Mouse (Mus musculus) retina, postnatal 1 day (tissue): ENCODE data around the gene Cul3.
A peak's percentile ranks its signal among the peaks of the same experiment; 100 is the strongest.
"Not testable (repeated sequence)": the region's sequence is repeated elsewhere in the genome, so short reads cannot be mapped to it uniquely, and the experiment has no call there.

Experiments
- DNase-seq: peaks from one replicate; pipeline ENCODE4 v3.0.0-alpha.2; 2012

Gene Cul3

DNA sequence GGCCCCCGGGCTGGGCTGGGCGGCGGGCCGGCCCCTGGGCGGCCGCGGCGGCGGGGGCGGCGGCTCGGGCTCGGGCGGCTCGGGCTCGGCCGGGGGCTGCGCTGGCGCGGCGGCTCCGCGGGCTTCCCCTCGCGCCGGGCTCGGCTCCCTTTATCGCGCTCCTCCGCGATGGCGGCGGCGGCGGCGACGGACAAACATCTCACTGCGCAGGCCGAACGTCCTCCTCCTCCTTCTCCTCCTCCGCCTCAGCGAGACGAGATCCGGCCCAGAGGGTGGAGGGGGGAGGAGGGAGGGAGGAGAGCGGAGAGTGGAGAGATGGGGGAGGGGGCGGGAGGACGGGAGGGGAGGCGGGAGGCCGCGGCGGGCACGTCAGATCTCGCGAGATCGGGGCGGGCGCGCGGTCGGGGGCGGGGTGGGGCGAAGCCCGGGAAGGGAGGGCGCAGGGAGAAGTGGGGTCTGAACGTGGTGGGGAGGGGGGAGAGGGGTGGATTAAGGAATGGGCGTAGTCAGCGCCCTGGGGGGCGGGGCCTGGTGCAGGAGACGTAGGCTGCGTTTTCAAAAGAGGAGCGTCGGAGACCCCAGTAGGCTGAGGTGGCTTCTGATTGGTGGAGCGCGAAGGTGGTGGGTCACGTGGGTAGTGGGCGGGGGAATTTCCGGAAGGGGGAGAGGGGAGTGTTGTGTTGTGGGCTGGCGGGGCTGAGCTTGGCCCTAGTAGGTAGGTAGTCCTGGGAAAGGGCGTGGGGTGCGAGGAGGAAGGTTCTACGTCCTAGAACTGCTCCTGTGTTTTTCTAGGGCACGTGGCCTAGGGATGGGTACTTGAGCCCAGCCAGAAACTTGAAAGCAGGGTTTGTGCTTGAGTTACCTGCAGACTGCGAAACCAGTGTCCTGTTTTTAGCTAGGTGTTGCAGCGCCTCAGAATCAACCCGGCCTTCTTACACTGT lies at the start of gene Cul3:
Gene Cul3, minus strand, starts transcription at position 45 of the 941 bp plus-strand sequence.
- peak; percentile 99 for DNase-seq

DNA sequence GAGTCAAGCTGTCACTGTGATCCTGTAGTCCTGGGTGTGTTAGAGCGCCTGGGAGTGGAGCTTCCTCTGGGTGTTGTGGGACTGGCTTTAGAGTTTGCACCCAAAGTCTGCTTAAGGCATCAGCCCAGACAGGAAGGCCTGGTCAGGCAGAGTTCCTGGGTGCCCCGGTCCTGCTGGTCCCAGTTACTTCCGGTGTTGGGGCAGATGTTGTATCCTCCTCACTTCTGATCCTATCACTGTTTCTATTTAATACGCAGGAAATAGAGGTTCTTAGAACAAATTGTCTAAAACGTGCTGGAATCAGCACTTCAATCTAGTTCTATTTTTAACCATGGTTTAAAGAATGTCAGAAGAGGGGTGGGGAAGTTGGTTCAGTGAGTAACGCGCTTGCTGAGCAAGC lies 49.2 kb upstream of the Cul3 start:
- no peak for DNase-seq

DNA sequence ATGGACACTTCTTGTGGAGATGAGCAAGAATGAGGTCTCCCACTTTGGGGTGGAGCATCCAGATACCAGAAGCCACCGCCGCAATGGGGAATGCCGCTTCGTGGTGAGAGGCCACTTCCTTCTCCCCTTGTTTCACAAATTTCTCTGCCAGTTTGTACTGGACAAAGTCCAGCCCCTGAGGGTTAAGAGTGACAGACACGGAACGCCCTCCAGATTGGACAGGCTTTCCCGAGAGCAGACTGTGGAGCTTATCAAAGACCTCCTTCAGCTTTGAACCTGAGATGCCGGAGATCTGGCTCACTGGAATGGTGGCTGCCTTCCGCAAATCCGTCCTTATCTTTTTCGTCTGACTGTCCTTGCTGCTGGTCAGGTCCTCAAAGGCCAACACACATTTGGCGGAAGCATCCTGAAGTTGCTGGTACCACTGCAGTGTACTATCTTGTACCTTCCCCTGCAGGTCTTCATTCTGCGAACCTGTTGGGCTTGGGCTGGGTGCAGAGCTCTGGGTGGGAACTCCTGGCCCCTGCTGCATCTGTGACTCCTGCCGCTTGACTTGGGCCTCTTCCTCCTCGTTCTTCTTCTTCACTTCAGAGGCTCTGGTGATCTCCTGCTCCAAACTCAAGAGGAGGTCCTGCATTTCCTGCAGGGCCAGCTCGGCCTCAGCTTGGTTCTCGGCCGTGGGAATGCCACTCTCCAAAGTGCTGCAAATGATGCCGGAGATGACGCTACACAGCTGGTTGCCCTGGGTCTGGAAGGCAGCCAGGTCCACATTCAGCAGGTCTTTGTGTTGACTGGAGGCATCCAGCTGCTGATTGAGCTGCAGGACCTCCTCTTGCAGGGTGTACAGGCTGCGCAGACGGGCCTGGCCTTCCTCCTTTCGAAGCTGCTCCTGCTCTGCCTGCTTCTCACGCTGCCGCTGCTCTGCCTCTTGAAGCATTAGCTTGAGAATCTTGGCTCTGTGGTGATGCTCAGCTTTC lies 43.6 kb upstream of the Cul3 start:
- no peak for DNase-seq

DNA sequence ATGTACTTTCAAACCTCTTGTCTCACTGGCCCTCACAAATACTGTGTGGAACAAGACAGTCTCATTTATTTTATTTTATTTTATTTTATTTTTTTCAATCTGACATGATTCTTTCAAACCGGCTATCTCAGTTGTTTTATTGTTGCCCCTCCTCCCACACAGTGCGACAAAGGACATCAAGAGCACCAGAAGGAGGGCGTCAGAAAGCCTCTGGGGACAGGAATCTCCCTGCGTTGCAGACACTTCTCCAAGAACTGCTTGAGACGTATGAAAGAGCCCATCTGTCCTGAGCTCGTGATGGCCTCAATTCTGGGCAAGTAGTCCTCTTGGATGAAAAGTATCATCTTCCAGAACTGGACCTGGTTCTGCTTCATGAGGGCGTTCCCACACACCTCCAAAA lies 42.6 kb upstream of the Cul3 start:
- DNase-seq: no peak

DNA sequence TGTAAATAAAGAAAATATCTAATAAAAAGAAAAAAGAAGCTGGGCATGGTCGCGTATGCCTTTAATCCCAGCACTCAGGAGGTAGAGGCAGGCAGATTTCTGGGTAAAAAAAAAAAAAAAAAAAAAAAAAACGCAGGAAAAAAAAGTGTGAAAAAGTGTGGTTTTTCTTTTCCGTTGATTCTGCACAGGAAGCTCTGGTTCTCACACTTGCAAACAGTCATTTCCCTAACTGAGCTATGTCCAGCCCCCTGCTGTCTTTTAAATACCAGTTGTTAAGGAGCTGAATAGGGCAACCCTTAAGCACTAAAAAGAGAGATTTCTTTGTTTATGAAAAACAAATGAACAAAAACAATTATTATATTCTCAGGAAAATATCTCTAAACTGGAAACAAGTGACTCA lies 41.0 kb upstream of the Cul3 start:
- no peak for DNase-seq

DNA sequence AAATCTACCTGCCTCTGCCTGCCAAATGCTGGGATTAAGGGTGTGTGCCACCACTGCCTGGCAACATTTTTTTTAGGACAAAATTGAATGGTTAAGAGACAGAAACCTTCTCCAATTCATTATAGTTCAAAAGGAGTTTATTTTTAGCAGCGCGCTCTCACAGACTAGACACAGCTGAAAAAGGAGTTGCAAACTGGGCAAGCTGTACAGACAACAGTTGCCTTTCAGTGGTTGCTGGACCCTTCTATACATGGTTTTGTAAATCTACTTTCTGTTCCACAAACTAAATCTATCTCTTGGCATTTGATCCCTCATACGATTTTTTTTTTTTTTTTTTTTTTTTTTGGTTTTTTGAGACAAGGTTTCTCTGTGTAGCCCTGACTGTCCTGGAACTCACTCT lies 31.7 kb upstream of the Cul3 start:
- DNase-seq: no peak

DNA sequence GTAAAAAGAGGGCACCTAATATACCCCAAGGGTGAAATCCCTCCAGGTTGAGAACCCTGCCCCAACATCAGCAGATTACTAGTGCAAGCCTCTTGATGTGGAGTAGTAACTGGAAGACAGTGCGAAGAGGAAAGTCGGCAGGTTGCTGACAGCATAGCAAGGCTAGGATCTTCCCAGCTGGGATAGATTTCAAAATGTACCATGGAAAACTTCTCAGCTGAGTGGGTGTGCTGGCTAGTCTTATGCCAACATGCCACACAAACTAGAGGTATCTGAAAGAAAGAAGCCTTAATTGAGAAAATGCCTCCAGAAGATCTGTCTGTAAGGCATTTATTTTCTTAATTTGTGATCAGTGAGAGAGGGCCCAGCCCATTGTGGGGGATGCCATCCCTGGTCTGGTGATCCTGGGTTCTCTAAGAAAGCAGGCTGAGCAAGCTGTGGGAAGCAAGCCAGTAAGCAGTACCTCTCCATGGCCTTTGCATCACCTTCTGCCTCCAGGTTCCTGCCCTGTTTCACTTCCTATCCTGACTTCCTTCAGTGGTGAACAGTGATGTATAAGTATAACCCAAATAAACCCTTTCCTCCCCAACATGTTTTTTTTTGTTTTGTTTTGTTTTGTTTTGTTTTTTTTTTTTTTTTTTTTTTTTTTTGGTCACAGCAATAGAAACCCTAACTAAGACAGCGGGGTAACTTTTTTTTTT lies 31.1 kb upstream of the Cul3 start:
- DNase-seq: no peak

DNA sequence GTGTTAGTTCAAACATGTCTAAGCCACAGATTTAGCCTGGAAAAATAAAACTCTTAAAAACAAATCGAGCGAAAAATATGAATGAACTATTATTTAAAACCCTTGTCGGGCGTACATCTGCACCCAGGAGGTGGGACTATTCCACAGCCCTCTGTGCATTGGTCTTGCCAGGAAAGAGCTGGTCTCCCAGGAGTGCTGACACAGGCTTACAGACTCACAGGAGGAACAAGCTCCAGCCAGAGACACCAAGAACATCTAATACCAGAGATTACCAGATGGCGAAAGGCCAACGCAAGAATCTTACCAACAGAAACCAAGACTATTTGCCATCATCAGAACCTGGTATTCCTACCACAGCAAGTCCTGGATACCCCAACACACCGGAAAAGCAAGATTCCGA lies 23.2 kb upstream of the Cul3 start:
- DNase-seq: no peak

DNA sequence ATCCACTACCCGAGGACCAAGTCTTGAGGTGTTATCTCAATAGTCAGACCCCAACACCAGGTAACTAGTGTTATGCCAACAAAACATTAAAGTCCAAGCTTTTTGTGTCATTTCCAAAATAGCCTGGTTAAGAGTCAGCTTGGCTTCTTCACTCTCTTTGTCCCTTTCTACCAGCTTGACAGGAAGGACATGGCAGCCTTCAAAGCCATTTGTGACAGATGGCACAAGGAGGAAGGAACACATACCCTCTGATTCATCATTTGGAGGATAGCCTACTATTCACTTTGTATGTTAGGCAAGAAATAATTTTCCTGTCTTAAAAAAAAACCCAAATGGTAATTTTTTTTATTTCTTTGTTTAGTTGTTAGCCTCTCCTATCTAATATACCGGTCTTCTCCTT lies 22.7 kb upstream of the Cul3 start:
- DNase-seq: no peak

DNA sequence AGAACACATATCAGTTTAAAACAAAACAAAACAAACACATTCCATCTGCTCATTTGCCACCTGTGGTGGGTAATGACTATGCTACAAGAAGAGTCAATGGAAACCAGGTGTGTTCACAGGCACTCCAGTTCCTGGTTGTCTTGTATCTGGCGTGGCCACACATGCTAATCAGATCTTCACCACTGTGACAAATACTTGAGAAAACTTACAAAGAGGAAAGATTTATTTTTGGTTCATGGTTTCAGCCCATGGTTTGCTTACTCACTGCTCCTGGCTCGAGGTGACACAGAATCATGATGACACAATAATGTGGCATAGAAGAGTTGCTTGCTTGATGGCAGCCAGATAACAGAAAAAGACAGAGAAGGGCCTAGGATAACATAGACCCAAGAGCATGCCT lies 22.1 kb upstream of the Cul3 start:
- no peak for DNase-seq

DNA sequence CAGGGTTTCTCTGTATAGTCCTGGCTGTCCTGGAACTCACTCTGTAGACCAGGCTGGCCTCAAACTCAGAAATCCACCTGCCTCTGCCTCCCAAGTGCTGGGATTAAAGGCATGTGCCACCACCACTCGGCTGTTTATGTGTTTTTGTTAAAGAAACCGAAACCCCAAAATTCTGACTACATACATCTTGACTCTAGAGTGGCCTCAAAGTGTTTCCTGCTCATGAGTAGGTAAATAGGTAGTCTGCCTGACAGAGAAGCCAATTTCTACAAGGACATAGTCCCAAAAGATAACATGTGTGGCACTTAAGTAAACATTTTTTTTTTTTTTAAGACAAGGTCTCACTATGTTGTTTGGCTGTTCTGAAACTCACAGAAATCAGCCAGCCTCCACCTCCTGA lies 21.5 kb upstream of the Cul3 start:
- not testable (repeated sequence) for DNase-seq

DNA sequence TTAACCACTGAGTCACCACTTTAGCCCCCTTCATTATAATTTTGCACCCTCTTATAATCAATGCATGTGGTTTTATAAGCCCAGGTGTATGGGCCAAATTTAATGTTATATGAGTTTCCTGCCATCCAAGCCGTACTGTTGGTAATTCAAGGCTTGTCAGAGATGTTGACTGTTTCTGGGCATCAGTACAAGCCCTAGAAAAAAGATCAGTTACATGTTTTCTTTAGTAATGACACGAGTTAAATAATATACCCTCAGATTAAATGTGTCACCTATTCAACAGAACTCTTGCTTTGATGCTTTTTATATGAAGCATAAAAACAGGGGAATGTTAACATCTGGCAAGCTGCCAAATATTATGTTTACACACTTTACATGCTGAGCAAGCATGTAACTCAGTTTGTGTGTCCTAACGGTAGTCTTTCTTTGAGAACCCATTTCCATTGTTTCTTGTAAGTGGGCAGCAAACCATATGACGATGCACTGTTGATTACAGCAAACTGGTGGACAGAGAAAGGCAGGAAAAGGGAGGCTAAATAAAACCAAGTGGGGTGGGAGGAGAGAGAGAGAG lies 19.8 kb upstream of the Cul3 start:
- DNase-seq: no peak

DNA sequence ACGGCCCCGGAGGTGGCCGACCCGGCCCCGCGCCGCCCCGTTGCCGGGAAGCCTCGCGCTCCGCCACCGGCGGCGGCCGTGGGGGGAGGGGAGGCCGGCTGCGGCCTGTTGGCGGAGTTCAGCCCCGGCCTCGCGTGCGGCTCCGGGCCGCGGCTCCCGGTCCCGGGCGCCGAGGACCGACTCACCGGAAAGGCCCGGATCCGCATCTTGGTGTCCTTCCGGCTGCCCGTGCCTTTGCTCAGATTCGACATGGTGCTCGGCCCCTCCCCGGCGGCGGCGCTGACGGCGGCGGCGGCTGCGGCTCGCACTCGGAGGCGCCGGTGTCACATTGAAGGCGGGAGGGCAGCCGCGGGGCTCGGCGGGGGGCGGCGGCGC lies 232 bp downstream of the Cul3 start:
- DNase-seq: peak; percentile 75

DNA sequence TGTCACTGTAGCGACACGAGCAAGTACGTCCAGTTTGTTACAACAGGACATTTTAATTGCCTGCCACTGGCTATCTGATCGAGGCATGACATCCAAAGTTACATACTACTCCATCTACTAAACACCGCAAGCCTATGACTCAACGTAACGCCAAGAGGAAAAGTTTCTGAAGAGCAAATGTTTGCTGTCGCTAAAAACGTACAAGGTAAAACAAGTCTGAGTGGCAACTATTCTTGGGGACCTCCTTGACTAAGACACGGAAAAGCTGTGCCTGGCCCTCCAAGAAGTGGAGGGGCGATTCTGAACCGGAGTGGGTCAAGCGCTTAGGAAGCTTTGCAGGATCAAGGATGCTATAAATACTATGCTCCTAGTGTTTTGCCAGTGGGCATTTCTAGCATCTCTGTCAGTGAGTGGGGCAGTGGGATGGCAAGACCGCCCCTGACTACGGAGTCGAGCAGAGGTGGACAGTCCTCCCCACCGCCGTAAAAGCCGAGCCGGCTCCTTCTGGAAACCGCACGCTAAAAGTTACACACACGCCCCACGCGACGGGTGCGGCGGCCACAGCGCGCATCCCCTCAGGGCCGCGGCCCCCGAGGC lies 757 bp downstream of the Cul3 start:
- peak; percentile 55 for DNase-seq

DNA sequence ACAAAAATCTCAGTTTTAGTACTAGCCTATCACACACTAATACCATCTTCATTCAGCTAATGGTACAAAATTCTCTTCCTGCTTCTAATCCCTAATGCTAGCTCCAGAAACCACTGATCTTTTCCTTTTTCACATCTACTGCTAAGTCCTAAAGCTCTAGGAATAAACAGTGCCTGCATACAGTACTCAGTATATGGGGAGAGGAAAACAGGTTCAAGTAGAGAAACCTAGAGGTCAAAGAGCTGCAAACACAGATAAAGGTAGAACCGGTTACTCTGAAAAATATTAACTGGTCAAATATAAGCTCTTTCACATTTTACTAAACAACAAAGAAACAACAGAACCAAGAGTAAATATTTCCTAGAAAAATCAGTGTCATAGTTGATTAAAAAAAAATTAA lies 1.9 kb downstream of the Cul3 start:
- DNase-seq: no peak

DNA sequence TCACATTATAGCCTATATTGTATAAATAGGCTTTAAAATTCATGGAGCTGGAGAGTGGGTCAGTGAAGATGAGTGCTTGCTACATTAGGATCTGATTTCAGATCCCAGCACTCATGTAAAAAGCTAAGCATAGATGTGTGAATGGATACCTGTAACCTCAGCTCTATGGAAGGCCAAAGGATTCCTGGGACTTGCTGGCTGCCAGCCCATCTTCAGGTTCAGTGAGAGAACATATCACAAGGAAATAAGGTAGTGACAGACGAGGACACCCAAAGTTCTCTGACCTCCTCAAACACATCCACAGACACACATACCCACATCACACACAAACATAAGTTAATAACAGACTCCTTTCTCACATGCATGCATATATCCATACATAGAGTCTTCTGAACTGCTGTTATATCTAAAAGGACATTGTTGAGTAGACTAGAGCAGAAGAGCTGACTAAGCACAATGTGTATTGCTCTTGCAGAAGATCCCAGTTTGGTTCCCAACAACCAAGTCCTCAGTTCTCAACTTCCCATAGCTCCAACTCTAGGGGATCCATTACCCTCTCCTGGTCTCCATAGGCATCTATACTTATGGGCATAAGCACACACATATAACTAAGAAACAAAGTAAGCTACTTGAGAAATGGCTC lies 4.4 kb downstream of the Cul3 start:
- no peak for DNase-seq

DNA sequence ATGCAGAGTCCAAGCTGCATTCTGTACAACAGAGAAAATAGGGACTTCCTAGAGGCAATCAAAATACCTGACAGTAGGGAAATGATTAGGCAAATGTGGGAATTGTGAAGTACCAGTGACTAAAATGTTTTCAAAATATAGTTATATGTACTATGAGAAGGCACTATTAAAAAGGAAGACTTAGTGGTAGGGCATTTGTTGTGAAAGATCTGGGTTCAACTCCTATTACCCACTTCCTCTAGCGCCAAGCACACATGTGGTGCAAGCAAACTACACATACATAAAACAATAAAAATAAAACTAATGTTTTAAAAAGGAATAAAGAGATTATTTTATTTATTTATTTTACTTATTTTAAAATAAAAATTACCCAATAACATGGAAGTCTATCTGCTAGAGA lies 5.2 kb downstream of the Cul3 start:
- DNase-seq: no peak

DNA sequence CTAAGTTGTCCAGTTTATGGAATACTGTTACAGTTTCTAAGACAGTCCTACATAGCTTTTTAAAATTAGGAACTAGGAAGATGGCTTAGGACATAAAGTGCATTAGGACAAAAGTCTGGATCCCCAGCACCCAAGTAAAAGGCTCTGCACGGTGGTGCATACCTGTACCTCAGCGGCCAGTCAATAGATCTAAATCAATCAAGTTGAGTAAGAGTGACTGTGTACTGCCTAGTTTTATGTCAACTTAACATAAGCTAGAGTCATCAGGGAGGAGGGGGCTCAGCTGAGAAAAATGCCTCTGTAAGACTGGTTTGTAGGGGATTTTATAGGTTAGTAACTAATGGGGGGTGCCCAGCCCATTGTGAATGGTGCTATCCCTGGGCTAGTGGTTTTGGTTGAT lies 9.3 kb downstream of the Cul3 start:
- no peak for DNase-seq

DNA sequence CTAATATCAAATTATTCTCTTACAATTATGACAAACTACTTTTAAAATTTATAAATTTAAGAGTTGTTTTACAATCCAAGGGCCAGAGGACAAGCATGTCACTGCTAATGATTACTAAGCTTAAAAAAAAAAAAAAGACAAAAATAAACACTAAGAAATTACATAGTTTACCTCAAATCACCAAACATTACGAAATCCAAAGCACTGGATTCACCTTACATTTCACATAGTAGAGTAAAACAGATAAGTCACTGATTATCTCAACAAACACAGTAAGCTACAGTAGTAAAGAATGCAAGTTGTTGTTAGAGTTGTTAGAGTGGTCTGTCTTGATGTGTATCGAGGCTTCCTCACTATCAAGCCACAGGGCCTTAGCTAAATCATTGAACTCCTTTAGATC lies 14.5 kb downstream of the Cul3 start:
- DNase-seq: no peak

DNA sequence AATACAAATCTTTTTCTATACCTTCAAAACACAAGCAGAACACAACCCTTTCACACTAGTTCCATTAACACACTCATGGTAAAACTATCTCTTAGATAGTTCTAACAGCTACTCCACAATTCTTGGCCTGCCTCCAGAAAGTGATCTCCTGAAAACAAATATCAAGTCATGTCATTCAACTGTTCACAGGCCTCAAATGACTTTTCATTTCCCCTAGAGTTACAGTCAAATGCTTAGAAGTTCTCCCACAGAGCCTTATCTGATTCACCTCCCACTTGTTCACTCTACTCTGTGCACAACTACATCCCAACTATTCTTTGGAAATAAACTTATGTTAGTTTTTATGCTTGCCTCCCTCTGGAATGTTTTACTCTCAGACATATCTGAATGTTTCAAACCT lies 15.9 kb downstream of the Cul3 start:
- DNase-seq: no peak

DNA sequence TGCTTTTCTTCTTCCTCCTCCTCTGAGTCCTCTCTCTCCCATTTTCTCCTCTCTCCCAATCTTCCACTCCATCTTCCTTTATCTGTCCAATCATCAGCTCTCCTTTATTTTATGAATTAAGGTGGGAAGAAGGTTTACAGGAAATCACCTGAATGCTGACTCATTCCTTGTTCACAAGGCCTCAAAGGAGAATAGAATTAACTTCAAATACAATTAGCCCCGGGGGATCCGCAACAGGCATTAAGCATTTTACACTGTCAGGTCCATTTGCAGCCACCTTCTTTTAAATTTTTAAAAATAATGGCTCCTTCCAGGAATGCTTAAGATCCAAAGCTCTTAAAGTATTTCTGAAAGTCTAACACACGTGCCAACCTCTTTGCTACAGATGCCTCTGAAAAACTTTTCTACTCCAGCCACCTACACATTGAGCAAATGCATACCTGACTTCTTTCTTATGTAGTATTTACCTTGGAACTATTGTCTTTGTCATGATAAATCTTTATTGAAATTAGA lies 24.7 kb downstream of the Cul3 start:
- DNase-seq: no peak

DNA sequence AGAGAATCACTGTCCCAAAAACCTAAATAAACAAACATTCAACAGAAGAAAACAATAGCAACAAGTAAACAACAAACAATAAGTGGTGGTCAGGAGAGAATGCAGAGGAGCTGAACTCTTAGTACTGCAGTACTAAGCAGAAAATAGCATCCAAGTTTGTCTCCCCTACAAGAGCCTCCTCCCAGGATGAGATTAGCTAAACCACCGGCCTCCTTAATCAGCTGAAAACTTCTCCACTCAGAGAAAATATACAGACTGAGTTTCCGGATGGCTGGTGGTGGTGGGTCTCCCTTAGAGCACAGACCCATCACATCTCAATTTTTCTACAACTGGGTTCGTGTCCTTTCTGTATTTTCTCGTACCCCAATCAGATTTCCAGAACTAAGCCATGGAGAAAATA lies 47.0 kb downstream of the Cul3 start:
- DNase-seq: no peak
